14 mouse cellular contexts compared by ENCODE assay signal in genomic region chr5:44629034-44629625, GRCm38 (mm10).
DNase-seq lines count a peak whose midpoint lies in the region; ATAC-seq and TF ChIP-seq lines count a peak whose summit lies in the region.
"Had no signal": no experiment of that assay in that cellular context is flagged by ENCODE, and none has a peak within 500 bp of the region (broad histone marks: within the 10 kb centered on the region; RNA-seq: fewer than 3 reads in every experiment).

No protein-coding gene starts in this region.

- peak; percentile 75 for ATAC-seq in forebrain, embryonic 15.5 days (replicated peaks)
- ATAC-seq in hindbrain, postnatal 0 days: peak; percentile 55; the same call in 1 of the 2 replicates
- ATAC-seq in neural tube, embryonic 12.5 days (ENCODE audit: low FRiP score, low read depth): peak; percentile 79
- ATAC-seq: CD4-positive, CD25-positive, alpha-beta regulatory T cell, adult 4 months had no signal

- no peak overlapping the region for H3K9ac ChIP-seq in forebrain, embryonic 15.5 days (replicated peaks)
- no peak overlapping the region for H3K9ac ChIP-seq in hindbrain, postnatal 0 days (replicated peaks; ENCODE audit: low read length)
- no peak overlapping the region for H3K9ac ChIP-seq in neural tube, embryonic 12.5 days
- H3K9ac ChIP-seq: embryonic facial prominence, embryonic 12.5 days; limb, embryonic 15.5 days had no signal

- TF ChIP-seq CTCF in hindbrain, postnatal 0 days (IDR thresholded peaks at IDR 0.05; ENCODE audit: low read depth): no peak

- H3K4me2 ChIP-seq in forebrain, embryonic 15.5 days (replicated peaks): no peak overlapping the region
- H3K4me2 ChIP-seq in hindbrain, postnatal 0 days (ENCODE audit: low read depth, low read length): no peak overlapping the region
- no peak overlapping the region for H3K4me2 ChIP-seq in neural tube, embryonic 12.5 days (replicated peaks)
- H3K4me2 ChIP-seq: embryonic facial prominence, embryonic 12.5 days; limb, embryonic 15.5 days had no signal

- peak; percentile 68 for DNase-seq in embryo, embryonic 10.5 days (ENCODE audit: low spot score)
- peak; percentile 49 for DNase-seq in hindbrain, postnatal 0 days (ENCODE audit: low spot score)
- DNase-seq in thymus, postnatal 0 days (ENCODE audit: low spot score): no peak
- no peak for DNase-seq in yolk sac, embryonic 10.5 days (ENCODE audit: low spot score)
- DNase-seq in spleen, postnatal 14 days (ENCODE audit: low spot score in 2 of 2): no peak
- DNase-seq in cerebellum, adult 9-11 months: no peak
- DNase-seq: cerebellum, adult 18-20 months; gastrocnemius, postnatal 25 days; lung, adult 18-20 months had no signal

- 61% methylated on average over 3 of the region's 3 CpGs for WGBS in forebrain, embryonic 15.5 days
- 53% methylated on average over 3 of the region's 3 CpGs for WGBS in hindbrain, postnatal 0 days
- 59% methylated on average over 3 of the region's 3 CpGs for WGBS in neural tube, embryonic 12.5 days

- no peak overlapping the region for H3K4me3 ChIP-seq in forebrain, embryonic 15.5 days
- no peak overlapping the region for H3K4me3 ChIP-seq in hindbrain, postnatal 0 days (ENCODE audit: low read length)
- H3K4me3 ChIP-seq in neural tube, embryonic 12.5 days: no peak overlapping the region
- H3K4me3 ChIP-seq: embryonic facial prominence, embryonic 12.5 days; limb, embryonic 15.5 days had no signal

- no peaks in the 10 kb centered on the region for H3K9me3 ChIP-seq in forebrain, embryonic 15.5 days
- no peaks in the 10 kb centered on the region for H3K9me3 ChIP-seq in hindbrain, postnatal 0 days (ENCODE audit: low read length)
- H3K9me3 ChIP-seq in neural tube, embryonic 12.5 days: no peaks in the 10 kb centered on the region
- H3K9me3 ChIP-seq: embryonic facial prominence, embryonic 12.5 days; limb, embryonic 15.5 days had no signal

- H3K4me1 ChIP-seq in forebrain, embryonic 15.5 days: peaks cover 6% of the 10 kb centered on the region; the same call in 1 of the 2 replicates
- H3K4me1 ChIP-seq in hindbrain, postnatal 0 days (ENCODE audit: insufficient read depth, low read length): peaks cover 5% of the 10 kb centered on the region; the same call in 1 of the 2 replicates
- H3K4me1 ChIP-seq in neural tube, embryonic 12.5 days: 0 out of 2 replicates have a peak, but pooled peaks cover 6% of the 10 kb centered on the region
- H3K4me1 ChIP-seq: limb, embryonic 15.5 days had no signal

- H3K27me3 ChIP-seq in forebrain, embryonic 15.5 days: no peaks in the 10 kb centered on the region
- no peaks in the 10 kb centered on the region for H3K27me3 ChIP-seq in hindbrain, postnatal 0 days (ENCODE audit: insufficient read depth, low read length)
- H3K27me3 ChIP-seq in neural tube, embryonic 12.5 days (replicated peaks): no peaks in the 10 kb centered on the region
- H3K27me3 ChIP-seq: embryonic facial prominence, embryonic 12.5 days; limb, embryonic 15.5 days had no signal

- no peaks in the 10 kb centered on the region for H3K36me3 ChIP-seq in forebrain, embryonic 15.5 days
- no peaks in the 10 kb centered on the region for H3K36me3 ChIP-seq in hindbrain, postnatal 0 days (ENCODE audit: insufficient read depth, low read length)
- no peaks in the 10 kb centered on the region for H3K36me3 ChIP-seq in neural tube, embryonic 12.5 days
- H3K36me3 ChIP-seq: embryonic facial prominence, embryonic 12.5 days; limb, embryonic 15.5 days had no signal

- no peak overlapping the region for H3K27ac ChIP-seq in forebrain, embryonic 15.5 days (replicated peaks)
- 0 out of 2 replicates have a peak overlapping the region, but pooled peaks have one; percentile 11 for H3K27ac ChIP-seq in hindbrain, postnatal 0 days
- H3K27ac ChIP-seq in neural tube, embryonic 12.5 days: no peak overlapping the region
- H3K27ac ChIP-seq: embryonic facial prominence, embryonic 12.5 days; limb, embryonic 15.5 days had no signal

Comparison
In these comparisons a context has a peak if more than half of its experiments do, and no peak if none do; other contexts are left out.
1. DNase-seq: peak in embryo, embryonic 10.5 days (single experiment) and hindbrain, postnatal 0 days (single experiment); none in thymus, postnatal 0 days (single experiment), yolk sac, embryonic 10.5 days (single experiment), spleen, postnatal 14 days (0 of 2) and cerebellum, adult 9-11 months (single experiment).
2. Peak in every context shown above with its lines, with median percentiles within 50 percentile points of each other: ATAC-seq.